Mouse (Mus musculus) stomach, embryonic 14.5 days (tissue): ENCODE measurements around the gene Med23. TPM values are rescaled to one million over a fixed set of nuclear protein-coding genes. Genes with fewer than 3 reads are reported as not detected.

Experiments
- ATAC-seq: fragments of 200-750 bp; cut with Nextera tagmentation; 2 replicates; pipeline ENCODE4 v1.8.0; 2017; ENCODE audit warnings: low read depth, moderate TSS enrichment; ENCODE audit not compliant: insufficient number of reproducible peaks, insufficient read depth, low FRiP score
- H3K27ac ChIP-seq: fragments of 300-500 bp; sonication (generic); 2 replicates; pipeline ENCODE4 v1.5.1; 2014; ENCODE audit warnings: mild to moderate bottlenecking, low read length, moderate library complexity, mixed read lengths
- H3K27me3 ChIP-seq: fragments of 300-500 bp; sonication (generic); 2 replicates; pipeline ENCODE4 v1.6.1; 2014; ENCODE audit warnings: low read length, control low read depth, mixed read lengths; ENCODE audit not compliant: control insufficient read depth, insufficient read depth
- H3K36me3 ChIP-seq: fragments of 300-500 bp; sonication (generic); 2 replicates; pipeline ENCODE4 v1.6.1; 2014; ENCODE audit warnings: mild to moderate bottlenecking, control low read depth, low read length, moderate library complexity, mixed read lengths; ENCODE audit not compliant: control insufficient read depth, insufficient read depth
- H3K4me1 ChIP-seq: fragments of 300-500 bp; sonication (generic); 2 replicates; pipeline ENCODE4 v1.6.1; 2014; ENCODE audit warnings: low read length, control low read depth, mixed read lengths; ENCODE audit not compliant: control insufficient read depth, insufficient read depth
- H3K4me2 ChIP-seq: fragments of 300-500 bp; sonication (generic); replicated peaks from 2 replicates; pipeline ENCODE4 v1.6.1; 2014; ENCODE audit warnings: low read depth, low read length, control low read depth
- H3K4me3 ChIP-seq: fragments of 300-500 bp; sonication (generic); 2 replicates; pipeline ENCODE4 v1.5.1; 2014; ENCODE audit warnings: low read depth, low read length, control low read depth
- H3K9ac ChIP-seq: fragments of 300-500 bp; sonication (generic); replicated peaks from 2 replicates; pipeline ENCODE4 v1.6.1; 2014; ENCODE audit warnings: low read depth, mild to moderate bottlenecking, control low read depth, low read length, moderate library complexity, mixed read lengths
- H3K9me3 ChIP-seq: fragments of 300-500 bp; sonication (generic); 2 replicates; pipeline ENCODE4 v1.6.1; 2016; ENCODE audit warnings: low read depth, low read length, control low read depth; ENCODE audit not compliant: control insufficient read depth
- WGBS: fragments of 180-500 bp; shearing (Covaris S2); extraction: QIAGEN DNeasy Blood & Tissue Kit; methylation state at CpG from one replicate; pipeline ENCODE4 v1.1.7; 2014; 5-methylcytosine and 5-hydroxymethylcytosine counted together
- polyA plus RNA-seq: library from polyadenylated mRNA; unstranded; fragments of >200 nt; fragmentation: Nextera tagmentation; extraction: Ambion mirVana; gene quantifications from 2 replicates; pipeline ENCODE4 v1.2.1, GENCODE M21; 2014

Gene Med23
- polyA plus RNA-seq, 1 experiment from 2014 or later, result 29.1 TPM

DNA sequence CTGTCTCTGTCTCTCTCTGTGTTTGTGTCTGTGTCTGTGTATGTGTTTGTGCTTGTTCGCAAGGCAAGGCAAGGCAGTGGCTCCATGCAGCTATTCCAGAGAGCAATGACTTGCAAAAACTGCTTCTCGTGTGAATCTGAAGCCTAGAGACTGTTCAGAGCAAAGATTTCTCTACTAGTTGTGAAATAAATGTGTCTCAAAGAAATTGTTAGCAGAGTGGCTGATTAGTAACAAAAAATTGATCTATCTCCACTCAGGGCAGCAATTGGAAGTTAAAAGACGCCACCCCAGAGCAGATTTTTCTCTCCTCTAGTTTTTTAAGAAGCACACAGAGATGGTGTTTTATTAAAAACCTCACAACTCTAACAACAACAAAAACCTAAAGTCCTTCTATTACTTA, 78.1 kb downstream of the Med23 start:
- Histone ChIP-seq H3K36me3 (no peaks in the 10 kb centered on the region), H3K4me3 (no peak overlapping the region), H3K4me1 (no peaks in the 10 kb centered on the region), H3K27me3 (no peaks in the 10 kb centered on the region), H3K9ac (no peak overlapping the region), H3K9me3 (no peaks in the 10 kb centered on the region), H3K4me2 (no peak overlapping the region), H3K27ac (no peak overlapping the region)
- ATAC-seq, result no peak
- 63% methylated on average over 3 of the region's 3 CpGs for whole genome bisulfite sequencing

DNA sequence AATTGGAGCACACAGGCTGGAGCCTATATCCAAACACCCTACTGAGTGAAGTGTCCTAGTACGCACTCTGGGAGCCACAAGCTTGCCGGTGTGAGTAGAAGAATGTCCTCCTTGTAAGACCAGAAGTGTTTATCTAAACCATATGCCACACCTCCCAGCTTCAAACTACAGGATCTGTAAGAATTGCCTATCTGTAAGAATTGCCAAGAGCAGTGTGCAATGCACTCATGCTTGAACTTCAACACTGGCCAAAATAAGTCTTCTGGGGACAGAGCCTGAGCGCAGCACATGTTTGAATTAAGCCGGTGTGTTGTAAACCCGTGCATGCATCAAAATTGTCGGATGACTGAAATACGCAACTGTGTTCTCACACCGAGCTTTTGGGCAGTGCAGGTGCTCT, 78.5 kb downstream of the Med23 start:
- no peak overlapping the region for H3K27ac ChIP-seq
- no peaks in the 10 kb centered on the region for H3K4me1 ChIP-seq
- H3K4me3 ChIP-seq, result no peak overlapping the region
- no peaks in the 10 kb centered on the region for H3K9me3 ChIP-seq
- no peak overlapping the region for H3K4me2 ChIP-seq
- H3K36me3 ChIP-seq, result no peaks in the 10 kb centered on the region
- ATAC-seq, result no peak
- H3K9ac ChIP-seq, result no peak overlapping the region
- H3K27me3 ChIP-seq, result no peaks in the 10 kb centered on the region
- WGBS, result 36% methylated on average over 8 of the region's 8 CpGs

GRCm38 (mm10) chr10:24950223-24950622, 80.4 kb downstream of the Med23 start:
- no peaks in the 10 kb centered on the region for H3K9me3 ChIP-seq
- no peak overlapping the region for H3K4me2 ChIP-seq
- no peak overlapping the region for H3K9ac ChIP-seq
- H3K27ac ChIP-seq, result no peak overlapping the region
- WGBS, result 67% methylated on average over 4 of the region's 4 CpGs
- no peaks in the 10 kb centered on the region for H3K36me3 ChIP-seq
- no peak for ATAC-seq
- no peak overlapping the region for H3K4me3 ChIP-seq
- H3K27me3 ChIP-seq, result no peaks in the 10 kb centered on the region; the same call in 1 of the 2 replicates
- no peaks in the 10 kb centered on the region for H3K4me1 ChIP-seq

- Histone ChIP-seq H3K4me3 (no peak overlapping the region), H3K4me2 (no peak overlapping the region), H3K9ac (no peak overlapping the region), H3K36me3 (no peaks in the 10 kb centered on the region), H3K27ac (no peak overlapping the region), H3K4me1 (no peaks in the 10 kb centered on the region), H3K9me3 (no peaks in the 10 kb centered on the region), H3K27me3 (no peaks in the 10 kb centered on the region; the same call in 1 of the 2 replicates)
- 80% methylated on average over 8 of the region's 8 CpGs for WGBS
- ATAC-seq, result no peak
Measured at GRCm38 (mm10) chr10:24951575-24951974, 81.8 kb downstream of the Med23 start.

GRCm38 (mm10) chr10:24952549-24952948, 82.8 kb downstream of the Med23 start:
- WGBS, result 74% methylated on average over 7 of the region's 7 CpGs
- H3K9ac ChIP-seq, result no peak overlapping the region

GRCm38 (mm10) chr10:24953876-24954275, 84.1 kb downstream of the Med23 start:
- H3K4me2 ChIP-seq, result no peak overlapping the region
- no peaks in the 10 kb centered on the region; the same call in 1 of the 2 replicates for H3K27me3 ChIP-seq
- no peaks in the 10 kb centered on the region for H3K9me3 ChIP-seq
- 67% methylated on average over 6 of the region's 6 CpGs for WGBS
- H3K9ac ChIP-seq, result no peak overlapping the region
- H3K36me3 ChIP-seq, result no peaks in the 10 kb centered on the region
- H3K4me3 ChIP-seq, result no peak overlapping the region
- H3K27ac ChIP-seq, result no peak overlapping the region
- ATAC-seq, result no peak
- no peaks in the 10 kb centered on the region for H3K4me1 ChIP-seq

More at GRCm38 (mm10) chr10:24952549-24952948, 82.8 kb downstream of the Med23 start:
- H3K4me3 ChIP-seq, result no peak overlapping the region
- no peak overlapping the region for H3K27ac ChIP-seq
- no peaks in the 10 kb centered on the region for H3K9me3 ChIP-seq
- ATAC-seq, result no peak
- no peaks in the 10 kb centered on the region; the same call in 1 of the 2 replicates for H3K27me3 ChIP-seq
- no peaks in the 10 kb centered on the region for H3K4me1 ChIP-seq
- no peaks in the 10 kb centered on the region for H3K36me3 ChIP-seq
- no peak overlapping the region for H3K4me2 ChIP-seq

GRCm38 (mm10) chr10:24958280-24959042, 88.7 kb downstream of the Med23 start:
- Histone ChIP-seq H3K27me3 (no peaks in the 10 kb centered on the region; the same call in 1 of the 2 replicates), H3K9me3 (no peaks in the 10 kb centered on the region), H3K27ac (no peak overlapping the region), H3K4me2 (peak overlapping the region; percentile 2; the same call in 1 of the 2 replicates), H3K36me3 (no peaks in the 10 kb centered on the region), H3K9ac (no peak overlapping the region), H3K4me3 (no peak overlapping the region), H3K4me1 (no peaks in the 10 kb centered on the region)
- no peak for ATAC-seq
- WGBS, result 28% methylated on average over 15 of the region's 15 CpGs

GRCm38 (mm10) chr10:24959043-24959916, 89.5 kb downstream of the Med23 start:
- Histone ChIP-seq H3K4me3 (no peak overlapping the region), H3K9me3 (no peaks in the 10 kb centered on the region), H3K27me3 (no peaks in the 10 kb centered on the region; the same call in 1 of the 2 replicates), H3K9ac (no peak overlapping the region), H3K4me1 (no peaks in the 10 kb centered on the region), H3K4me2 (no peak overlapping the region), H3K36me3 (no peaks in the 10 kb centered on the region), H3K27ac (no peak overlapping the region)
- peak; percentile 47; the same call in 1 of the 2 replicates for ATAC-seq
- 23% methylated on average over 15 of the region's 15 CpGs for WGBS
